Mouse (Mus musculus): ENCODE data around the gene Ggta1. TPM values are rescaled to one million over a fixed set of nuclear protein-coding genes. Genes with fewer than 3 reads are reported as not detected.

The Ggta1 gene
- polyA plus RNA-seq, 1 experiment from 2014 or later: 18.6 TPM

- WGBS: 97% methylated on average over 3 of the region's 3 CpGs
- Histone ChIP-seq H3K27ac (ENCODE audit: low read depth, low read length) (no peak overlapping the region), H3K36me3 (ENCODE audit: control insufficient read depth, insufficient read depth, low read length) (peaks cover 10% of the 10 kb centered on the region; the same call in 1 of the 2 replicates), H3K9me3 (ENCODE audit: control insufficient read depth, low read length) (no peaks in the 10 kb centered on the region), H3K4me2 (no peak overlapping the region), H3K4me1 (replicated peaks; ENCODE audit: control insufficient read depth, insufficient read depth, low read length) (peaks cover 16% of the 10 kb centered on the region), H3K9ac (ENCODE audit: low read depth, low read length) (no peak overlapping the region), H3K27me3 (replicated peaks; ENCODE audit: control insufficient read depth, insufficient read depth, low read length) (no peaks in the 10 kb centered on the region), H3K4me3 (ENCODE audit: low read depth, low read length) (no peak overlapping the region)
- no peak for DNase-seq (ENCODE audit: low spot score)
- ATAC-seq (replicated peaks; ENCODE audit: low FRiP score): no peak
Observed at GRCm38 (mm10) chr2:35412810-35413209, 50.2 kb downstream of the Ggta1 start.

- Histone ChIP-seq H3K9ac (ENCODE audit: low read depth, low read length) (no peak overlapping the region), H3K27ac (ENCODE audit: low read depth, low read length) (no peak overlapping the region), H3K36me3 (ENCODE audit: control insufficient read depth, insufficient read depth, low read length) (peaks cover 10% of the 10 kb centered on the region; the same call in 1 of the 2 replicates), H3K27me3 (replicated peaks; ENCODE audit: control insufficient read depth, insufficient read depth, low read length) (no peaks in the 10 kb centered on the region), H3K4me3 (ENCODE audit: low read depth, low read length) (no peak overlapping the region), H3K4me1 (replicated peaks; ENCODE audit: control insufficient read depth, insufficient read depth, low read length) (peaks cover 11% of the 10 kb centered on the region), H3K4me2 (no peak overlapping the region), H3K9me3 (ENCODE audit: control insufficient read depth, low read length) (no peaks in the 10 kb centered on the region)
- 83% methylated on average over 2 of the region's 2 CpGs for WGBS
- DNase-seq (ENCODE audit: low spot score) (no peak), ATAC-seq (replicated peaks; ENCODE audit: low FRiP score) (no peak)
Observed at GRCm38 (mm10) chr2:35412246-35412645, 50.8 kb downstream of the Ggta1 start.

GRCm38 (mm10) chr2:35411640-35412190 lies 51.3 kb downstream of the Ggta1 start:
- no peak overlapping the region for H3K4me2 ChIP-seq
- H3K4me3 ChIP-seq (ENCODE audit: low read depth, low read length): no peak overlapping the region
- DNase-seq (ENCODE audit: low spot score): no peak
- peaks cover 10% of the 10 kb centered on the region; the same call in 1 of the 2 replicates for H3K36me3 ChIP-seq (ENCODE audit: control insufficient read depth, insufficient read depth, low read length)
- H3K27ac ChIP-seq (ENCODE audit: low read depth, low read length): no peak overlapping the region
- H3K9me3 ChIP-seq (ENCODE audit: control insufficient read depth, low read length): no peaks in the 10 kb centered on the region
- 64% methylated on average over 10 of the region's 10 CpGs for WGBS
- no peaks in the 10 kb centered on the region for H3K27me3 ChIP-seq (replicated peaks; ENCODE audit: control insufficient read depth, insufficient read depth, low read length)
- ATAC-seq (replicated peaks; ENCODE audit: low FRiP score): no peak
- no peak overlapping the region for H3K9ac ChIP-seq (ENCODE audit: low read depth, low read length)
- H3K4me1 ChIP-seq (replicated peaks; ENCODE audit: control insufficient read depth, insufficient read depth, low read length): peaks cover 5% of the 10 kb centered on the region

- H3K4me3 ChIP-seq (ENCODE audit: low read depth, low read length): no peak overlapping the region
- H3K27me3 ChIP-seq (replicated peaks; ENCODE audit: control insufficient read depth, insufficient read depth, low read length): no peaks in the 10 kb centered on the region
- peaks cover 12% of the 10 kb centered on the region; the same call in 1 of the 2 replicates for H3K36me3 ChIP-seq (ENCODE audit: control insufficient read depth, insufficient read depth, low read length)
- H3K4me2 ChIP-seq: no peak overlapping the region
- DNase-seq (ENCODE audit: low spot score): no peak
- H3K9me3 ChIP-seq (ENCODE audit: control insufficient read depth, low read length): no peaks in the 10 kb centered on the region
- WGBS: 87% methylated on average over 6 of the region's 6 CpGs
- ATAC-seq (replicated peaks; ENCODE audit: low FRiP score): no peak
- no peak overlapping the region for H3K27ac ChIP-seq (ENCODE audit: low read depth, low read length)
- peaks cover 4% of the 10 kb centered on the region; the same call in 1 of the 2 replicates for H3K4me1 ChIP-seq (replicated peaks; ENCODE audit: control insufficient read depth, insufficient read depth, low read length)
- H3K9ac ChIP-seq (ENCODE audit: low read depth, low read length): no peak overlapping the region
Observed at GRCm38 (mm10) chr2:35409466-35409865, 53.6 kb downstream of the Ggta1 start.

GRCm38 (mm10) chr2:35408409-35409110 lies 54.5 kb downstream of the Ggta1 start:
- Histone ChIP-seq H3K36me3 (ENCODE audit: control insufficient read depth, insufficient read depth, low read length) (peaks cover 12% of the 10 kb centered on the region; the same call in 1 of the 2 replicates), H3K27me3 (replicated peaks; ENCODE audit: control insufficient read depth, insufficient read depth, low read length) (no peaks in the 10 kb centered on the region), H3K27ac (ENCODE audit: low read depth, low read length) (no peak overlapping the region), H3K4me1 (replicated peaks; ENCODE audit: control insufficient read depth, insufficient read depth, low read length) (no peaks in the 10 kb centered on the region), H3K9ac (ENCODE audit: low read depth, low read length) (no peak overlapping the region), H3K4me3 (ENCODE audit: low read depth, low read length) (no peak overlapping the region), H3K9me3 (ENCODE audit: control insufficient read depth, low read length) (no peaks in the 10 kb centered on the region), H3K4me2 (no peak overlapping the region)
- ATAC-seq (replicated peaks; ENCODE audit: low FRiP score) (no peak), DNase-seq (ENCODE audit: low spot score) (no peak)
- 74% methylated on average over 5 of the region's 5 CpGs for WGBS

GRCm38 (mm10) chr2:35407878-35408277 lies 55.2 kb downstream of the Ggta1 start:
- ATAC-seq (replicated peaks; ENCODE audit: low FRiP score) (no peak), DNase-seq (ENCODE audit: low spot score) (no peak)
- H3K9me3 ChIP-seq (ENCODE audit: control insufficient read depth, low read length): no peaks in the 10 kb centered on the region
- 83% methylated on average over 7 of the region's 7 CpGs for WGBS
- no peaks in the 10 kb centered on the region for H3K4me1 ChIP-seq (replicated peaks; ENCODE audit: control insufficient read depth, insufficient read depth, low read length)
- H3K4me2 ChIP-seq: no peak overlapping the region
- H3K4me3 ChIP-seq (ENCODE audit: low read depth, low read length): no peak overlapping the region
- H3K27me3 ChIP-seq (replicated peaks; ENCODE audit: control insufficient read depth, insufficient read depth, low read length): no peaks in the 10 kb centered on the region
- H3K36me3 ChIP-seq (ENCODE audit: control insufficient read depth, insufficient read depth, low read length): peaks cover 12% of the 10 kb centered on the region; the same call in 1 of the 2 replicates
- H3K27ac ChIP-seq (ENCODE audit: low read depth, low read length): no peak overlapping the region
- H3K9ac ChIP-seq (ENCODE audit: low read depth, low read length): no peak overlapping the region

GRCm38 (mm10) chr2:35407266-35407665 lies 55.8 kb downstream of the Ggta1 start:
- no peak overlapping the region for H3K27ac ChIP-seq (ENCODE audit: low read depth, low read length)
- WGBS: 85% methylated on average over 6 of the region's 6 CpGs
- peaks cover 12% of the 10 kb centered on the region; the same call in 1 of the 2 replicates for H3K36me3 ChIP-seq (ENCODE audit: control insufficient read depth, insufficient read depth, low read length)
- DNase-seq (ENCODE audit: low spot score) (no peak), ATAC-seq (replicated peaks; ENCODE audit: low FRiP score) (no peak)
- H3K27me3 ChIP-seq (replicated peaks; ENCODE audit: control insufficient read depth, insufficient read depth, low read length): no peaks in the 10 kb centered on the region
- no peak overlapping the region for H3K4me2 ChIP-seq
- H3K4me3 ChIP-seq (ENCODE audit: low read depth, low read length): no peak overlapping the region
- H3K4me1 ChIP-seq (replicated peaks; ENCODE audit: control insufficient read depth, insufficient read depth, low read length): no peaks in the 10 kb centered on the region
- no peak overlapping the region for H3K9ac ChIP-seq (ENCODE audit: low read depth, low read length)
- H3K9me3 ChIP-seq (ENCODE audit: control insufficient read depth, low read length): no peaks in the 10 kb centered on the region

- Histone ChIP-seq H3K4me1 (replicated peaks; ENCODE audit: control insufficient read depth, insufficient read depth, low read length) (no peaks in the 10 kb centered on the region), H3K9me3 (ENCODE audit: control insufficient read depth, low read length) (no peaks in the 10 kb centered on the region), H3K9ac (ENCODE audit: low read depth, low read length) (no peak overlapping the region), H3K36me3 (ENCODE audit: control insufficient read depth, insufficient read depth, low read length) (peaks cover 12% of the 10 kb centered on the region; the same call in 1 of the 2 replicates), H3K4me2 (no peak overlapping the region), H3K4me3 (ENCODE audit: low read depth, low read length) (no peak overlapping the region), H3K27me3 (replicated peaks; ENCODE audit: control insufficient read depth, insufficient read depth, low read length) (no peaks in the 10 kb centered on the region), H3K27ac (ENCODE audit: low read depth, low read length) (no peak overlapping the region)
- no peak for DNase-seq (ENCODE audit: low spot score)
- WGBS: 82% methylated on average over 1 of the region's 1 CpGs
- no peak for ATAC-seq (replicated peaks; ENCODE audit: low FRiP score)
Observed at GRCm38 (mm10) chr2:35406611-35407010, 56.4 kb downstream of the Ggta1 start.

- no peak overlapping the region for H3K4me2 ChIP-seq
- H3K9ac ChIP-seq (ENCODE audit: low read depth, low read length): no peak overlapping the region
- no peaks in the 10 kb centered on the region for H3K4me1 ChIP-seq (replicated peaks; ENCODE audit: control insufficient read depth, insufficient read depth, low read length)
- no peak for ATAC-seq (replicated peaks; ENCODE audit: low FRiP score)
- H3K36me3 ChIP-seq (ENCODE audit: control insufficient read depth, insufficient read depth, low read length): peaks cover 2% of the 10 kb centered on the region; the same call in 1 of the 2 replicates
- no peak overlapping the region for H3K27ac ChIP-seq (ENCODE audit: low read depth, low read length)
- H3K4me3 ChIP-seq (ENCODE audit: low read depth, low read length): no peak overlapping the region
- no peaks in the 10 kb centered on the region for H3K27me3 ChIP-seq (replicated peaks; ENCODE audit: control insufficient read depth, insufficient read depth, low read length)
- WGBS: 90% methylated on average over 16 of the region's 16 CpGs
- no peak for DNase-seq (ENCODE audit: low spot score)
- no peaks in the 10 kb centered on the region for H3K9me3 ChIP-seq (ENCODE audit: control insufficient read depth, low read length)
Observed at GRCm38 (mm10) chr2:35402391-35402790, 60.6 kb downstream of the Ggta1 start.

Measured in liver, embryonic 11.5 days (tissue).